In the genomic region with DNA sequence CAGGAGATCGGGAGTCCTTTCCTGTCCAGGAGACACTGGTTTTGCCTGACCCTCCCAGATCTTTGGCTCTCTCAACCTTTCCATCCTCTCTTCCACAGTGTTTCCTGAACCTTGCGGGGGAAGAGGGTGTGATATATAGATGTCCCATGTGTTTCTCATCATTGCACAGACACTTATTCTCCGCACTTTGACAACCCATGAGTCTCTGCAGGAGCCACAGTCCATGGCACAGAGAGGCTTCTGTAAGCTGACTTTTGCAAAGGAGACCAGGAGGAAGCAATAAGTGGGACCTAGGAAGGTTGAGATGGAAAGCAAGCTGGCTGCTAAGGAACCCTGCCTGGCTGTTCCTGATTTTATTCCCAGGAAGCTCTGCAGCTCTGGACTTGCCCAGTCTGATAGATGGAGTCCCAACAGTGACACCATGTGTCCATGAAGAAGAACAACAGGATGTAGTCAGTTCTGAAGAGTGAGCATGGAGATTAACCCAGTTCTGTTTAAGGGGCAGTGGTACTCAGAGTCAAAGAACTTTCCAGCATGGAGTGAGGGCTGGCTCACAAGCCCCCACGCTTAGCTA, we compare ENCODE assay signal across 10 mouse cellular contexts.
DNase-seq lines count a peak whose midpoint lies in the region; ATAC-seq and TF ChIP-seq lines count a peak whose summit lies in the region.
"Had no signal": no experiment of that assay in that cellular context is flagged by ENCODE, and none has a peak within 500 bp of the region (broad histone marks: within the 10 kb centered on the region; RNA-seq: fewer than 3 reads in every experiment).

No protein-coding gene starts in this region.

- no peak overlapping the region for H3K27ac ChIP-seq in heart, adult 2 months
- no peak overlapping the region for H3K27ac ChIP-seq in lung, embryonic 16.5 days (ENCODE audit: low read length)

- DNase-seq in heart, adult 2 months = no peak
- DNase-seq in heart, adult 11 months = no peak
- DNase-seq in lung, postnatal 4 days = no peak
- DNase-seq in cerebellum, adult 8-10 months = peak; percentile 55
- peak; percentile 5 for DNase-seq in kidney, postnatal 14 days
- no peak for DNase-seq in T-cell, adult 2 months (ENCODE audit: low spot score)
- DNase-seq in spleen, postnatal 36 days (ENCODE audit: low spot score in 2 of 2) = no peak

- no peak for TF ChIP-seq EP300 in heart, adult 2 months (IDR thresholded peaks at IDR 0.05; ENCODE audit: insufficient read depth, low read depth, low read length)

- WGBS in heart, adult 2 months = 50% methylated on average over 4 of the region's 4 CpGs
- 49% methylated on average over 4 of the region's 4 CpGs for WGBS in lung, embryonic 16.5 days

- peak; percentile 31; the same call in 1 of the 2 replicates for ATAC-seq in lung, embryonic 16.5 days (ENCODE audit: low read depth)

- intact Hi-C loops in heart, adult 2 months (cut with DNase I) = no loop called here

- no peaks in the 10 kb centered on the region for H3K27me3 ChIP-seq in heart, adult 2 months (ENCODE audit: control insufficient read depth, insufficient read depth, low read length)
- no peaks in the 10 kb centered on the region for H3K27me3 ChIP-seq in lung, embryonic 16.5 days (ENCODE audit: control insufficient read depth, insufficient read depth, low read depth, low read length)
- H3K27me3 ChIP-seq: megakaryocyte, embryonic 14.5 days had no signal

- H3K9me3 ChIP-seq in lung, embryonic 16.5 days (ENCODE audit: control insufficient read depth, low read length) = no peaks in the 10 kb centered on the region

- no peaks in the 10 kb centered on the region for H3K36me3 ChIP-seq in heart, adult 2 months (ENCODE audit: control insufficient read depth, insufficient read depth, low read length)
- H3K36me3 ChIP-seq in lung, embryonic 16.5 days (ENCODE audit: control insufficient read depth, insufficient read depth, low read length) = no peaks in the 10 kb centered on the region
- H3K36me3 ChIP-seq: G1E had no signal

- peak; percentile 66 for TF ChIP-seq CTCF in heart, adult 2 months (IDR thresholded peaks at IDR 0.05)

- H3K79me2 ChIP-seq in heart, adult 2 months (replicated peaks; ENCODE audit: control insufficient read depth, insufficient read depth, low read length) = no peaks in the 10 kb centered on the region

- no peaks in the 10 kb centered on the region for H3K4me1 ChIP-seq in heart, adult 2 months (ENCODE audit: control insufficient read depth, insufficient read depth, low read length)
- H3K4me1 ChIP-seq in lung, embryonic 16.5 days (replicated peaks; ENCODE audit: control insufficient read depth, insufficient read depth, low read length) = no peaks in the 10 kb centered on the region
- H3K4me1 ChIP-seq: megakaryocyte, embryonic 14.5 days had no signal

- no peak overlapping the region for H3K9ac ChIP-seq in heart, adult 2 months (ENCODE audit: low read depth, low read length)
- H3K9ac ChIP-seq in lung, embryonic 16.5 days (ENCODE audit: low read length) = no peak overlapping the region

- no peak overlapping the region for H3K4me2 ChIP-seq in lung, embryonic 16.5 days (ENCODE audit: low read depth, low read length)

- no peak for TF ChIP-seq POLR2A in heart, adult 2 months (IDR thresholded peaks at IDR 0.05; ENCODE audit: insufficient read depth, low read depth, low read length)

- no peak overlapping the region for H3K4me3 ChIP-seq in heart, adult 2 months
- H3K4me3 ChIP-seq in lung, embryonic 16.5 days (ENCODE audit: low read length) = no peak overlapping the region
- H3K4me3 ChIP-seq: megakaryocyte, embryonic 14.5 days had no signal

Comparison
In these comparisons a context has a peak if more than half of its experiments do, and no peak if none do; other contexts are left out.
1. DNase-seq: peak in cerebellum, adult 8-10 months (single experiment) and kidney, postnatal 14 days (single experiment); none in heart, adult 2 months (0 of 2), heart, adult 11 months (single experiment), lung, postnatal 4 days (0 of 2), T-cell, adult 2 months (single experiment) and spleen, postnatal 36 days (0 of 2).